Mouse (Mus musculus) bone marrow, adult 2 months (tissue): ENCODE data around the gene Mpl.

Source experiments
- CTCF ChIP-seq: fragments of 200-500 bp; IDR thresholded peaks from 2 replicates; pipeline ENCODE4 v1.5.1; 2011; ENCODE audit warnings: low read length, control low read depth; ENCODE audit not compliant: control insufficient read depth, insufficient read depth
- POLR2A ChIP-seq: fragments of 200-500 bp; IDR thresholded peaks from 2 replicates; pipeline ENCODE4 v1.6.1; 2011; ENCODE audit warnings: low read depth, mild to moderate bottlenecking, control low read depth, low read length, borderline replicate concordance; ENCODE audit not compliant: control insufficient read depth

DNA sequence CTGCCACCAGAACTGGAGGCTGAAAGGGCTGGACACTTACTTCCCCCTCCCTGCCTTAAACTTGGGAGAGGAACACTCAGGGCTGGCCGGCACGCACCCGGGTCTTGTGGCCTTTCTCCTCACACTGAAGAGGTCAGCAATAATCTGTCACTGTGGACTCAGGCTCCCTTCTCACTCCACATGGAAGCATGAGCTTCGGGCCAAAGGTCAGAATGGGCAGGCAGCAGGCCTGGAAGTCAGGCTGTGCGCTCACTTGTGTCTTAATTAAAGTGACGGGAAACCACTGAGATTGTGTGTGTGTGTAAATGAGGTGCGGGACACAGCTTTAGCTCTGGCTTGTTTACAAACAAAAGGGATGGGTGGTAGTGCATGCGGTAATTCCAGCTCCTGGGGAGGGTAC is 25.0 kb downstream of the Mpl start:
- TF ChIP-seq CTCF (no peak), POLR2A (no peak)
